Mouse (Mus musculus) adrenal gland, adult 8-10 months (tissue): Measurements from ENCODE around the gene Tas1r3. TPM values are rescaled to one million over a fixed set of nuclear protein-coding genes. Genes with fewer than 3 reads are reported as not detected.

Experiments used
- DNase-seq: peaks from one replicate; pipeline ENCODE4 v3.0.0; 2022
- total RNA-seq, 4 experiments: library from RNA; stranded (reverse); gene quantifications; 2 replicates each; pipeline ENCODE4 v1.2.4; 2022

Gene Tas1r3
- total RNA-seq, 4 experiments from 2014 or later, result 0.46 to 1.2 (median 0.62) TPM

DNA sequence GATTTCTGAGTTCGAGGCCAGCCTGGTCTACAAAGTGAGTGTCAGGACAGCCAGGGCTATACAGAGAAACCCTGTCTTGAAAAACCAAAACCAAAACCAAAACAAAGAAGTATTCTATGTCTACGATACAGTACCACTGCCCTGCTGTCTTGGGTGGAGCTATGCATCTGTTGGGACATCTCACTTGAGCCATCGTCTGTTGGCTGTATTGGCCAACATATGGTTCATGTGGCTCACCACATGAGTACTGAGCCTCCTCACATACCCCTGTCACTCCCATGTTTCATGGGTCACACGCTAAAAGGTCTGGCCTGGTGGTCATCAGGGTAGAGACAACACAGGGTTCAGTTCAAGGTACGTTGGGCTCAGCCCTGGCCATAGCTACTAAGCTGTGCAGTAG, 23.2 kb upstream of the Tas1r3 start:
- no peak for DNase-seq

DNA sequence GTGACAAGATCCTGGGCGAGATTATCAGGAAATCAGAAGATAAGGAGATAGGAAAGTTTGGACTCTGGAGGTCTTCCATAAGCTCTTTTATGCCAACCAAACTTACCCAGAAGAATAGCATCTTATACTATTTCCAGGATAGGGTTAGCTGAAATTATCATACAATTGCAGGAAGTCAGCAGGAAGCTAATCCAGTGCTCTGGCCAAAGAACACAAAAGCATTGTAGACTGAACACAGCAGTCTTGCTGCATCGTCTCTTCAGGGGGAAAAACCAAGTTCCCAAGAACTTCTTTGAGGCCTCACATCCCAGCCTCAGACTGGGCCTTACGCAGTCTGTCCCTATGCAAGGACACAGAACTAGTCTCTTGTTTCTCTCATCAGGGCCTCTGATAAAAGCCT, 20.4 kb upstream of the Tas1r3 start:
- peak; percentile 0 for DNase-seq

DNA sequence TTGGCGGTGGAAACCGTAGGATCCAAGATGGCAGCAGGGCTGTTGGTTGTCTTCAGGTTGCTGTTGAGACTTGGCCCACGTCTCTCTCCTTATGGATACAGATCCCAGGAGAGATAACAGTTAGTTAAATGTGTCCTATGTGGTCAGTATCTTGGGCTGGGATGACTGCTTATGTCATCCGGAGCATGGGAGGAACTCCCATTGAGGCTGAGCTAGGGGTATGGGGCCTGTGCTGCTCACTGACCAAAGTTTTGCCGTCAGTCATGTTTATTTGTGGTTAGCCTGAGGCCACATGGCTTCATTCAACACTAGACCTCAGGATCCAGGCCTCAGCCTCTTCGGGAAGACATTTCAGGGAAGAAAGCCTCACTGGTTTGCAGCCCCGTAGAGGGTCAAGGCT, 8.2 kb upstream of the Tas1r3 start:
- no peak for DNase-seq

DNA sequence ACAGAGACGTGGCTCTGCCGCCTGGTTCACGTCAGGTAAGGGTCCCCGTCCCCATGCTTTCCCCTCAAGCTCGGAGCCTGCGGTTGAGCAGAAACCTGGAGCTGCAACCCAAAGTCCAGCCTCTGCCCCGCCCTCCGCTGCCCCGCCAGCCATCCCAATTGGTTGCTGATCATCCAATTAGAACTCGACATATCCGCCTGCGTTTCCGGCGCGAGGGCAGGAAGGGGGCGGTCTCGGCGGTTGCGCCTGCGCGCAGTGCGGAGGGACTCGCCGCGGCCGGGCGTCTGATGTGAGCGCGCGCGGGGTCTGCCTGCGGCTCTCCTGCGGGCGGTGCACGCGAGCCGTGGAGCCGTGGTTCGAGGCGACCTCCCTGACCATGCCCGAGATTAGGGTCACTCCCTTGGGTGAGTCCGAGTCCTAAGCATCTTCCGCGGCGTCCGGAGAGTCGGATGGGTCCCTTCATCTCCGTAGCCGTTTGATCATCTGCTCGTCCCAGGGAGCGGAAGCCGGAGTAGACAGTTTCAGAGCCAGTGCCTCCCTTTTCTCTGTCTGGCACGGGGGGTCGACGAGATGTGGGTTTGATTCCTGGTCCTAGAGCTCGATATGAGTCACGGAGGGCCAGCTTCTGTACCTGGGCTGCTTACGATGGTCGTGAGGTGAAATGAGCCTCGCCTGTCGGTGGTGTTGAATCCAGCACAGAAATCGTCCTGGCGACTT, 6.3 kb upstream of the Tas1r3 start, which contains the start of the genes Cptp and Ints11:
TSS of gene Cptp (minus strand) at position 124 of the 717 bp plus-strand sequence.
TSS of gene Ints11 (plus strand) at position 230 of the 717 bp plus-strand sequence.
- DNase-seq, result peak; percentile 96

DNA sequence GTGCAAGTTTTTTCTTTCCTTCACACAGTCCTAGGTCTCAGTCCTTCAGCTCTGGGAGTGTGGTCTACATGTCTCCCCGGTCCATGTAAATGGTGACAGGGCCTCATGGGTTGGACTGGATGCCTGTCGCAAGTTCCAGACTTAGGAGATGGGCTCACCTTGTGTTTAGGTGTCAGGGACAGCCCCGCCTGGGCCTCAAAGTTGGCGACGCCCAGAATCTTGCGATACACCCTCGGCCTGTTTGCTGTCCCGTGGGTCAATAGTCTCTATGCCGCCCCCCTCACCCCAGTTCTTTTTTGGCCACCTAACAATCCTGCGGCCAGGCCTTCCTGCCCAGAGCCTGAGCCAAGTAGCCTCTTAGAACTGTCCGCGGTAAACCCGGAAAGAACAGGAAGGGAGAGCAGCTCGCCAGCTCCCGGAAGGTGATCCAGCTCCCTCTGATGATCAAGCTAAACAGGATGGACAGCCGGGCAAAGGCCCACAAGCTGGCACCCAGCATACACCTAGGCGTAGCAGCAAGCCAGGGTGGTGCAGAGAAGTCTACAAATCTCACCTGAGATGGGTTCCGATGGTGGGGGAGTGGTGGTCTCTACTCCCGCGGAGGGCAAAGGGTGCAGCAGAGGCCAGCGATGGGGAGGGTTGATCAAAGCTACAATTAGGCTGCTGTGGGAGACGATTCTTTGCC, 5.6 kb upstream of the Tas1r3 start:
- no peak for DNase-seq

DNA sequence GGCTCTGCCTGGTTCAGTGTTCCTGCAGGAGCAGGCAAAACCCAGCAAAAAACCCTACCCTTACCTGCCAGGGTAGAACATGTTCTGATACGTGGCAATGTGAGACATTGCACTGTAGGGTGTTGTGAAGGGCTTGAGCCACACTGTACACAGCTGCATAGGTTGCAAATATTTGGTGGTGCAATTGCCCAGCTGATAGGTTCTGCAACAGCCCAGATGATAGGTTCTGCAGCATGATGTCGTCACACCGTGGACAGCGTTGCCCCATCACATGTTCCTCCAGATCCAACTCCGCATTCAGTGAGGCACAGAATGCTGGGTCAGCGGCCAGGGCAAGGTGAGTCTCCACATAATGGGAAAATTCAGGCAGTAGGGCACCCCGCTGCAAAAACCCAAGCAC, 1.4 kb downstream of the Tas1r3 start:
- peak; percentile 6 for DNase-seq

DNA sequence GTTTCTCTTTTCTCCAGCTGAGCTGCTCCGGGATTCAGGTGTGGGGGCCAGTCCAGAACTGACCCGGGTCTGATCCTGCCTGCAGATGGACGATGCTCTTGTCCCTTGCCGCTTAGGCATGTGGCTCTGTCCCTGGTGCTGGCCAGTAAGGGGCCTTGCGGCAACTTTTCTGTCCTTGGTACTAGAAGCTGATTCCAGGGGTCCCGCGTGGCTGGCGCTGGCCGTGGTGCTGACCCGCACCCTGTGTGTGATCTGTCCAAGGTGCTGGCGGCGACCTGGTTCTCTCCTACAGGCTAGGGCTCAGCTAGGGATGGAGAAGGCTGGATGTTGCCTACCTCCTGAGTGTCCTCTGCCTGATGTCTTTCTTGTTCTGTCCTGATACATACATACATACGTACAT, 3.8 kb downstream of the Tas1r3 start:
- peak; percentile 31 for DNase-seq

DNA sequence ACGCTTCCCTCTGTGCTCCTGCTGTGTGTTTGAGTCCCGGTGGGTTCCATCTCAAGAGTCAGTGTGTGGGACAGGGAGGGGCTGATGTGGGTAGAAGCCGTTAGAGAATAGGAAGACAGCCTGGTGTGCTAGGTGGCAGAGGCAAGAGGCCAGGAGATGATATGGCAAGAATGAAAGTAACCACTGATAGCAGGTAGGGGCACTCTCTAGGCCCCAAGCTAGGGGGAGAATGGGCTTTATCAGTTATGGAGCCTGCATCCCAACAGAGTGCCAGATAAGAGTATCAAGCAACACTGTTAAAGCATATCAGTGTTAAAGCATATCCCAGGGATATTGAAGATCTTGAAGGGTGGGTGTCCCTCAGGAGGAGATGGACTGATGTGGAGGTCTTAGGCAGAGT, 6.3 kb downstream of the Tas1r3 start:
- DNase-seq, result peak; percentile 0

DNA sequence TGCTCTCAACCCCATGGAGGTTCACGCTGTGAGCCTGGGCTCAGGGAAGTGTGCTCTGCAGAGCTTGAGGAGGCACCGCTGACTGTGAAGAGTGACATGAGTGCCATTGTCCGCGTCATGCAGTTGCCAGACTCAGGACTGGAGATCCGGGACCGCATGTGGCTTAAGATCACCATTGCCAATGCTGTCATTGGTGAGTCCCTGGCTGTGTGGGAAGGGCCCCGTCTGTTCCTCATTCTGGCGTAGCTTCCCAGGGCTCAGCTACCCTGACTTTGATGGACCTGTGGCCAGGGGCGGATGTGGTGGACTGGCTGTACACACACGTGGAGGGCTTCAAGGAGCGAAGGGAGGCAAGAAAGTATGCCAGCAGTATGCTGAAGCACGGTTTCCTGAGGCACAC, 7.1 kb downstream of the Tas1r3 start:
- no peak for DNase-seq

DNA sequence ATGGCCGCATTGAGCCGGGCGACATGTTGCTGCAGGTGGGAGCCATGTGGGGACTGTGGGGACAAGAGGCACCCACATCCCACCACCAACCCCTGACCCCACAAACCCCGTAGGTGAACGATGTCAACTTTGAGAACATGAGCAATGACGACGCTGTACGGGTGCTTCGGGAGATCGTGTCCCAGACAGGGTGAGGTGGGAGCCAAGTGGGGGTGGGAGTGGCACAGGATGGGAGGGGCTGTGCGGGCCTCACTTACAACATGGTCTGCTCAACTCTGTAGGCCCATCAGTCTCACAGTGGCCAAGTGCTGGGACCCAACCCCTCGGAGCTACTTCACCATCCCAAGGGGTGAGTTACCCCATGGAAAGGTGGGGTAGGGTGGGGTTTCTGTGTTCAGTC, 8.2 kb downstream of the Tas1r3 start:
- DNase-seq, result no peak

DNA sequence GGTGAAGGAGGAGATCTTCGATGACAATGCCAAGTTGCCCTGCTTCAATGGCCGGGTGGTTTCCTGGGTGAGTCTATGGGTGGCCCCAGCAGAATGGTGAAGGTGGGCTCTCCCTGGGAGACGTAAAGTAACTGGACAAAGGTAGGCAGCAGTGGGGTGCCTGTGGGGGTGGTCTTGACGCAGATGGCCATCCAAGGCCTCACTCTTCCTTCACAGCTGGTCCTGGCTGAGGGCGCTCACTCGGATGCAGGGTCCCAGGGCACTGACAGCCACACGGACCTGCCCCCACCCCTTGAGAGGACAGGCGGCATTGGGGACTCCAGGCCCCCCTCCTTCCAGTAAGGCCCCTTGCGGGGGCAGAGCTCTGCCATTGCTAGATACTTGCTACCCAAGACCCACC, 9.7 kb downstream of the Tas1r3 start:
- no peak for DNase-seq

DNA sequence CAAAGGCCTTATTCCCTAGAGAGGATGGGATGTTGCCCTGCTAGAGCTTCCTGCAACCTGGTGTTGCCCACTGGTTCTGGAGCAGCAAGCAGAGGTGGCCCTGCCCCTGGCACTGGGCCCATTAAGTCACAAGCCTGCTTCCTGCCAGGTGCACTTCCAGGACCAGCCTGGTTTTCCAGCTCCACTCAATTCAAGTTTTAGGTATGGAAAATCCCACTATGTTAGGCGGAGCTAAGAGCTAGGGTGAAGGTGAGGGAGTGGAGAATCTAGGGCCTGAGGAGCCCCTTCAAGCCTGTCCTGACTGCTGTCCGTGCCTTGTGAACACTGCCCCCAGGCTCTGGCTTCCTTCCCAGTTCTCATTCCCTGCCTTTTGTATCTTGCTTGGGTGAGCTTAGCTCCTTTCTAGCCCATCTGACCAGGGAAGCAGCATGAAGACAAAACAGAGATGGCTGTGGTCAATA, 11.2 kb downstream of the Tas1r3 start:
- DNase-seq, result no peak

DNA sequence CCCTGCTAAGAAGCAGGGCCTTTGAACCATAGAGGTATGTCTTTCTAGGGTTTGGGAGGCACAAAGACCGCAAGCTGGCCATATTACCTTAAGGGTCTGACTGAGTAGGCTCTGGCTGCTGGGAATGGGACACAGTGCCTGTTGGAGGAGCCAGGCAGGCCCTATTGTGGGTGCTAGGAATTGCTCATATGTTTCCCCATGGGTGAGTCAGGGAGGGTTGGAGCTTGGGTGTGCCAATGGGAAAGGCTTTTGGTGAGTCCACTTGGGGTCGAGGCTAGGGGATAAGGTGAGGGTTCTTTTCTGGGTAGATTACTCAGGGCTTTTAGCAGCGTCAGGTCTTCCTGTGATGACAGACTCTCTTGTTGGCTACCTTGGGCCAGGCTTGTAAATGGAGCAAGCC, 11.8 kb downstream of the Tas1r3 start:
- peak; percentile 68 for DNase-seq

DNA sequence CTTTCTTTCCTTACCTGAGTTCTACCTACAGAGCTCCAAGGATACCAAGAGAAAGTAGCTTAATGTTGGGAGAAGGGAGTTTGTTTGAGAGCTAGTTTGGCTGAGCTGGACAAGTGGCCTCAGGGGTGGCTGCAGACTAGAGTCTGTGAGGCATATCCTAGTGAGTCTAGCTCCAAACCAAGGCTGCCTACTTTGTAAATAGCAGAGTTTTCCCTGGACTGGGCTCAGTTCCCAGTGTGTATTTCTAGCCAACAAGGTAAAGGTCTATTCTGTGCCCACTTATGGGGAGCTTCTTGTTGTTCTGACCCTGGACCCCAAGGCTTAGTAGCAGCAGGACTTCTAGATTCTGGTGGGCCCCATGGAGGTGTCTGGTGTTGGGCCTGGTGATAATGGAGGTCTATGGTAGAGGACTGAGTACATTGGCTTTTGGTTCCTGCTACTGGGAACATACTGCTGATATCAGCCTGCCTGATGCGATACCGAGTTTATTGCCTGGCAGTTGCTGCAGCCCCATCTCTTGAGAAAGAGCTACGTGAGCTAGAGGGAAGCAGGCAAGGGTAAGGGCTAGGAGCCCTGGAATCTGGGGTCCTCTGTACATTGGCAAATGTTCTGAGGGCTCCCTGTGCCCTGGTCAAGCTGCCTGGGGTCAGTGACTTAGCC, 13.2 kb downstream of the Tas1r3 start:
- DNase-seq, result no peak

DNA sequence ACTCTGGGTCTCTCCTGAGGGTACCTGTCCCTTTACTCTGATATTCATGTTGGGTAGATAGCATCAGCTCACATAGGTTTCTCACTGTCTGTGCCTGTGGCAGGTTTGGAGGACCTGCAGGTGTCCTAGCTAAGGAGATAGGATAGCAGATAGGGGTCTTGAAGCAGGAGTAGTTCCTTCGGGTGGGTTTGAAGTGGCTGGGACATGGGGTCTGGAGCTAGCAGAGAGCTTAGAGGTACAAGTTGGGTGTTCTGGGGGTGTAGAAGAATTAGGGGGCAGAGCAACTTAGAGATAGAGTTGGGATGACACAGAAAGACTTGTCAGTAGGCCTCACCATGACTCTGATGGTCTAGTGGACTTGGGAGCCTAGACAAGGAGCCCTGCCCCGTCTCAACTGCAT, 13.8 kb downstream of the Tas1r3 start:
- DNase-seq, result no peak

DNA sequence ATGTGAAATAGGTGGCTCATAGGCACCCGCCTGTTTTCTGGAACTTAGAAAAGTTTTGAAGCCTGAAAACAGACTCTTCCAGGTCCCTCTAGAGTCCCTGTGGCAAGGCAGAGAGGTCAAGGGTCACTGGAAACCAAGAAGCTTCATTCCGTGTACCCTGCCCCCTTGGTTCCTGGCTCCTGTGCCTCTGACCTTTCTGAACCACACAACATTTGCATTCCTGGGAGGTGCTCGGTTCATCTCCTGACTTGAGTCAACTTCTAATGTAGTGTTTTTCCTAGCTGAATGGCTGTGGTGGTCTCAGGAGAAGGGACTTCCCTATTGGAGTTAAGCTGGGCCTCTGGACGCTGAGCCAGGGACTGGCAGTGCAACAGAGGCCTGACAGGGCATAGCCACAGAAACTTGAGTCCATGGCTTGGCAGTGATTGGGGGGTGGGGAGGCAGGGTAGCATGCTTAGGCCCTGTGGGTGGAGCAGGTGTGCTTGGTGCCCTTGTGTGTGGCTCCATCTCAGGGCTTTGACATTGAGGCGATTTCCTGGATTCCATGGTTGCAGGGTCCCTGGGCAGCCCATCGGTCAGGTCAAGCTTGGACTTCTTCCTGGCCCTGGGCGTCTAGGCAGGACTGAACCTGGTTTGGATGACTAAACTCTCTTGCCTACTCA, 14.6 kb downstream of the Tas1r3 start:
- DNase-seq, result no peak

DNA sequence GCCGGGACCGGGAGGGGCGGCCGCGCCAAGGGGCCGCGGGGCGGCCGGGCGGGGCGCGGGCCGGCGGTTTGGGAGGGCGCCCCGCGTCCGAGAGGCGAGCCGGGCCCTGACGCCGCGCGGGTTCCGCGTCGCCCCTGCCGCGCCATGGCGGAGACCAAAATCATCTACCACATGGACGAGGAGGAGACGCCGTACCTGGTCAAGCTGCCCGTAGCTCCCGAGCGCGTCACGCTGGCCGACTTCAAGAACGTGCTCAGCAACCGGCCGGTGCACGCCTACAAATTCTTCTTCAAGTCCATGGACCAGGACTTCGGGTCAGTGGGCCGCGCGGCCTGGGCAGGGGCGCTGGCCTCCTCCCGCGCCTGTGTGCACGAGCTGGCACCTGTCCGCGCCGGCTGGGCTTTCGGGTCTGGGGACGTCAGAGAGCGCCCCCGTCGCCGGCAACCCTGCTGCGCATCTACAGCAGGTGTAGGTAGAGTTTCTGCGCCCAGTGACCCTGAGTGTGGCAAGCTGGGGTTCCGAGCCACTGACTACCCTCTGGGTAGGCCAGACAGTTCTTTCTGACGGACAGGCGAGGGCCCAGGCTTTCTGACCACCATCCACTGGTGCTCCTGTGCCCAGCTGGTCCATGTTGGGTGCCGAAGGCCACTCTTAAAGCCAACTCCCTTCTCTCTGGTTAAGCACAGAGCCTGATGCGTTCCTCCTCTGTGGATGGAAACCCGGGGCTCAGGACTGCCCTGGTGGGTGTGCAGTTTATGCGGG, 15.4 kb downstream of the Tas1r3 start:
- no peak for DNase-seq

DNA sequence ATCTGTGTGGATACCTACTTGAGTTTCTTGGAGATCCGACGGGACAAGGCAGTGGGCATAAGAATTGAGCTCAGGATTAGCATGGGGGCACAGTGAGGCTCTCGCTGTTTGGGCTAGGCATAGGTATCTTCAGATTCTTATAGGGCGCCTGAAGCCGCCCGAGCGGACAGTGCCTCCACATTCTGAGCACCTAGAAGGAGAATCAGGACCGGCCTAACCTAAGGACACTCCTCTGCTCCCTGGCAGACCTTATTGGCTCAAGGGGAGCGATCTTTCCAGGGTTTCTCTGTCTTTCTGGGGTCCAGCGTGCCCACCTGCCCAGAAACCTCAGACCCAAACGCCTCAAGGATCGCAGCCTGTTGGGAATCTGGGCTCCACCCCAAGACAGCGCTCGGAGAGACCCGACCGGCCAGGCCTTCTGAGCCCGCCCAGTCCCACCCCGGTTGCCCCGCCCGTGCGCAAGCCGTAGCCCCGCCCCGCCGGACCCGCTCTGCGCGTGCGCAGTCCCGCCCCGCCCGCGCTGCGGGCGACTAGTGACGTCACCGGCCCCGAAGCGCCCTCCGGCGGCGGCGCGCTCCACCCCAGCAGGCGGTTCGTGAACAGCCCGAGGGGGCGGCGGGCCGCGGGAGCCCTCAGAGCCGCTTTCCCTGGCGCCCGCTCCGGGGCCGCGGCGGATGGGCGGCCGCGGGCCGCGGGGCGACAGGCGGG, 16.1 kb downstream of the Tas1r3 start, which contains the start of gene Dvl1:
TSS of gene Dvl1 (plus strand) at position 532 of the 708 bp plus-strand sequence.
- peak; percentile 88 for DNase-seq

DNA sequence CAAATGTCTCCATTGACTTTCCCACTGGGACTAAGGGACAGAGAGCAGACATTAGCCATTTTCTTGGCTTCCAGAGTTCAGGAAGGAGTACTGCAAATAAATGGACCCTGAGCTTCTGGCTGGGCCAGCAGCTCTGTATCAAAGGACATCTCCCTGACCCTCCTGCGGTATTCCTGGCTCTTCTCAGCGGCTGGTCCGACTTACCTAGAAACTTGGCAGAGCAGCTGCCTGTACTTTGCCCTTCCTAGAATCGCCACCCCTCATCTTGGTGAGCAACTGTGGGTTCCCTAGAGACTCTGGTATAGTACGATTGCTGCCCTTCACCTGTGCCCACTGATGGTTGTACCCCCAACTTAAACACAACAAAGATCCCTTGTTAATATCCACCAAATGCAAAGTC, 19.9 kb downstream of the Tas1r3 start:
- no peak for DNase-seq

DNA sequence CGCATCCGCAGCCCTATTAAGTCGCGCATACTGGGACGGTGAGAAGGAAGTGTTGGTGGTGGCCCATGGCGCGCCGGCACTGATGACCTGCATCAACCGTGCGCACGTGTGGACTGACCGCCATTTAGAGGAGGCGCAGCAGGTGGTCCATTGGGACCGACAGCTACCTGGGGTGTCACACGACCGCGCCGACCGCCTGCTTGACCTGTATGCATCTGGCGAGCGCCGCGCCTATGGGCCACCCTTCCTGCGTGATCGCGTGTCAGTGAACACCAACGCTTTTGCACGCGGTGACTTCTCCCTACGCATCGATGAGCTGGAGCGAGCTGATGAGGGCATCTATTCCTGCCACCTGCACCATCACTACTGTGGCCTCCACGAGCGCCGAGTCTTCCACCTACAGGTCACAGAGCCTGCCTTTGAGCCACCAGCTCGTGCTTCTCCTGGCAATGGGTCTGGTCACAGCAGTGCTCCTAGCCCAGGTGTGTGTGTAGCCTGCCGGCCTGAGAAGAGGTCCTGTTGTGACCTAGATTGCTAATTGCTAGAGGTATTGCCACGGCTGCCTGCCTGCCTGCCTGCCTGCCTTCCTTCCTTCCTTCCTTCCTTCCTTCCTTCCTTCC, 21.4 kb downstream of the Tas1r3 start:
- DNase-seq, result no peak

DNA sequence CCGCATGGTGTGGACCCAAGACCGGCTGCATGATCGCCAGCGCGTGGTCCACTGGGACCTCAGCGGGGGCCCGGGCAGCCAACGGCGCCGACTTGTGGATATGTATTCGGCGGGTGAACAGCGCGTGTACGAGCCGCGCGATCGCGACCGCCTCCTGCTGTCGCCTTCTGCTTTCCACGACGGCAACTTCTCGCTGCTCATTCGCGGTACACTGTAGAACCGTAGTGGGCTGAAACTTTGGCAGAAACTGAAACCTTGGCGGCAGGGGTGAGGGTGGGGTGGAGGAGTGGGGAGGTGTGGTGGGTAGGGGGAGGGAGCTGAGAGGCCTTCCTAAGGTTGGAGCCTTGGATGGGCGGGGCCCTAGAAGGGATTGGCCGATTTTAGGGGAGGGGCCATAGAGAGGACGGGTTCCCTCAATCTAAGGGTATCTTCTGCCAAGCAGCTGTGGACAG, 22.1 kb downstream of the Tas1r3 start:
- peak; percentile 55 for DNase-seq
